Mouse (Mus musculus) thymus, adult 2 months (tissue): ENCODE measurements around the gene Itga1. TPM values are rescaled to one million over a fixed set of nuclear protein-coding genes. Genes with fewer than 3 reads are reported as not detected.

ENCODE experiments used
- DNase-seq: peaks from one replicate; pipeline ENCODE4 v3.0.0; 2021
- H3K27ac ChIP-seq: fragments of 200-500 bp; 2 replicates; pipeline ENCODE4 v1.5.1; 2012; ENCODE audit warnings: low read length, control low read depth; ENCODE audit not compliant: control insufficient read depth, insufficient read depth
- H3K27me3 ChIP-seq: fragments of 200-500 bp; 2 replicates; pipeline ENCODE4 v1.6.1; 2012; ENCODE audit warnings: mild to moderate bottlenecking, low read length, moderate library complexity, mixed read lengths; ENCODE audit not compliant: control insufficient read depth, insufficient read depth
- H3K36me3 ChIP-seq: fragments of 200-500 bp; 2 replicates; pipeline ENCODE4 v1.6.1; 2012; ENCODE audit warnings: mild to moderate bottlenecking, low read length, moderate library complexity; ENCODE audit not compliant: control insufficient read depth, insufficient read depth
- H3K4me1 ChIP-seq: fragments of 200-500 bp; replicated peaks from 2 replicates; pipeline ENCODE4 v1.6.1; 2012; ENCODE audit warnings: low read length; ENCODE audit not compliant: control insufficient read depth, insufficient read depth
- H3K4me3 ChIP-seq: fragments of 200-500 bp; 2 replicates; pipeline ENCODE4 v1.5.1; 2012; ENCODE audit warnings: mild to moderate bottlenecking, low read length, control low read depth, moderate library complexity; ENCODE audit not compliant: control insufficient read depth, insufficient read depth
- CTCF ChIP-seq: fragments of 200-500 bp; IDR thresholded peaks from 2 replicates; pipeline ENCODE4 v1.5.1; 2012; ENCODE audit warnings: mild to moderate bottlenecking, control low read depth, low read length, moderate library complexity, borderline replicate concordance; ENCODE audit not compliant: control insufficient read depth, poor library complexity, insufficient read depth; ENCODE audit errors: extremely low read depth
- POLR2A ChIP-seq: fragments of 200-500 bp; IDR thresholded peaks from 2 replicates; pipeline ENCODE4 v1.6.1; 2012; ENCODE audit warnings: mild to moderate bottlenecking, low read length, control low read depth, moderate library complexity; ENCODE audit not compliant: control insufficient read depth, poor library complexity, insufficient read depth; ENCODE audit errors: extremely low read depth
- WGBS: fragments of 180-500 bp; shearing (Covaris S2); methylation state at CpG from one replicate; pipeline ENCODE4 v1.1.7; 2018; 5-methylcytosine and 5-hydroxymethylcytosine counted together
- polyA plus RNA-seq: library from polyadenylated mRNA; depleted of rRNA; stranded (reverse); fragments of >200 nt; gene quantifications from 2 replicates; pipeline ENCODE4 v1.2.3, GENCODE M21; 2012; rRNA removed

Itga1 gene
- polyA plus RNA-seq, 1 experiment, result 2.0 TPM

DNA sequence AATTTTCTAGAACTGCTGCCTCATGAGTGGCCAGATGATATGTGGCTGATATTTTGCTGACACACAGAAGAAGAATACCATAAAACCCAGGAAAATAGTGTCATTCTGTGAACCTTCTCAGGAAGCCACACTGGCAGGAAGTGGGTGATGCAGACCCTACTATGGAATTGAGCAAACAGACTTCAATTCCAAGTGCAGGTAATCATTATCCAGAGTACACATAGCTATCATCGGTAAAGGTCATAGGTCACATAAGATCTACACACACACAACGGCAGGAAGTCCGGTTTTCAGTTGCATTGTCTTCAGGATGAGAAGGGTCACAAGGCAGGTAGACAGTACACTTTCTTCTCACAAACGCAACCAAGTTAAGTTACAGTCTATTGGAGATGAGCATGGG is 186.8 kb downstream of the Itga1 start:
- Histone ChIP-seq H3K27ac (no peak overlapping the region), H3K4me3 (no peak overlapping the region), H3K27me3 (no peaks in the 10 kb centered on the region), H3K4me1 (no peaks in the 10 kb centered on the region), H3K36me3 (no peaks in the 10 kb centered on the region)
- DNase-seq, result no peak
- no peak for TF ChIP-seq CTCF
- no peak for TF ChIP-seq POLR2A
- 75% methylated on average over 4 of the region's 4 CpGs for WGBS

DNA sequence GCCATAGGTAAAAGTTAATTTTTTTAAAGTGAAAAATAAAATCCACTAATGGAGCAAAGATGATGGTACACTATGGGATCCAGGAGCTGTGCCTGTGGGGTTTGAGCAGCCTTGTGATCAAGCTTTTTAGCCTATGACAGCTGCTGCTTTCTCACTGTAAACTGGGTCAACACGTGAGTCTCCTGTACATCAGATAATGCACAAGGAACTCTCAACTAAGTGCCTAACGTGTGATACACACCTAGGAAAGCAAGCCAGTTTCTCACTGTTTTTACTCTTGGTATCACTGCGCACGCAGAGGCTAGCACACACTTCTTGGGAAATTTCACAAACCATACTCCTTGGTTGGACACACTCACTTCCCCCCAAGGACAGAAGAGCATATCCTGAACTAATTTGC is 187.2 kb downstream of the Itga1 start:
- H3K27me3 ChIP-seq, result no peaks in the 10 kb centered on the region
- no peak overlapping the region for H3K4me3 ChIP-seq
- H3K36me3 ChIP-seq, result no peaks in the 10 kb centered on the region
- TF ChIP-seq POLR2A (no peak), CTCF (no peak)
- H3K4me1 ChIP-seq, result no peaks in the 10 kb centered on the region
- DNase-seq, result no peak
- 54% methylated on average over 4 of the region's 4 CpGs for WGBS
- H3K27ac ChIP-seq, result no peak overlapping the region

DNA sequence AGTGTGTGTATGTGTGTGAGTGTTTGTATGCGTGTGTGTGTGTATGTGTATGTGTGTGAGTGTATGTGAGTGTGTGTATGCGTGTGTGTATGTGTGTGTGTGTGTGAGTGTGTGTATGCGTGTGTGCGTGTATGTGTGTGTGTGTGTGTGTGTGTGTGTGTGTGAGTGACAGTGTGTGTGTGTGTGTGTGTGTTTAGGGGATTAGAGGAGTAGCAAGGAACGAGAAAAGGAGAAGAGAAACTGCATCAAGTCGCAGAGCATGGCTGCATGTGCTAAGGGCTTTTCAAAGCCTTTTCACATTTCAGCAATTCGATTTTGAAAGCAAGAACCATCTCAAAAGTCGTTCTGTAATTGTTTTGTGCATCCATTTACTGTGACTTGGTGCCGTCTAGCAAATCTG is 191.1 kb downstream of the Itga1 start:
- Histone ChIP-seq H3K4me1 (no peaks in the 10 kb centered on the region), H3K27ac (no peak overlapping the region), H3K36me3 (no peaks in the 10 kb centered on the region), H3K4me3 (no peak overlapping the region), H3K27me3 (no peaks in the 10 kb centered on the region)
- TF ChIP-seq CTCF (no peak), POLR2A (no peak)
- no peak for DNase-seq
- WGBS, result 78% methylated on average over 9 of the region's 9 CpGs

DNA sequence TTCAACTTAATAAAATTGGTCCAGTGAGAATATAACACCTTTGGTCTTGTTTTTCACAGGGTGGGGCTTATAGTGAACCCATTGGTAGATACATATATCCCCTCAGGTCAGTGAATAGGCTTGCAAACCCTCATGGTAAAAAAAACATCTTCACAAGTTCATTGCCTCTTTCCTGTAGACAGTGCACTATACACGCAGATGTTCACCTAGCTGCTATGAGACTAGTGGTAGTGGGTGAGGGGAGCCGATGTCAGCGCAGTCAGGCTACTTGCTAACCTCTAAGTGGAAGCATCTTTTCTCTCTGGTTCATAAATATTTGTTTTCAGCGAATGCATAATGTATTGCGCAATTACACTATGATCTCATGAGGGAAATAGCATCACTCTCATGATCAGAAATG is 192.2 kb downstream of the Itga1 start:
- no peaks in the 10 kb centered on the region for H3K4me1 ChIP-seq
- no peak overlapping the region for H3K4me3 ChIP-seq
- DNase-seq, result no peak
- no peaks in the 10 kb centered on the region for H3K36me3 ChIP-seq
- H3K27me3 ChIP-seq, result no peaks in the 10 kb centered on the region
- no peak for TF ChIP-seq CTCF
- TF ChIP-seq POLR2A, result no peak
- H3K27ac ChIP-seq, result no peak overlapping the region
- WGBS, result 96% methylated on average over 5 of the region's 5 CpGs

DNA sequence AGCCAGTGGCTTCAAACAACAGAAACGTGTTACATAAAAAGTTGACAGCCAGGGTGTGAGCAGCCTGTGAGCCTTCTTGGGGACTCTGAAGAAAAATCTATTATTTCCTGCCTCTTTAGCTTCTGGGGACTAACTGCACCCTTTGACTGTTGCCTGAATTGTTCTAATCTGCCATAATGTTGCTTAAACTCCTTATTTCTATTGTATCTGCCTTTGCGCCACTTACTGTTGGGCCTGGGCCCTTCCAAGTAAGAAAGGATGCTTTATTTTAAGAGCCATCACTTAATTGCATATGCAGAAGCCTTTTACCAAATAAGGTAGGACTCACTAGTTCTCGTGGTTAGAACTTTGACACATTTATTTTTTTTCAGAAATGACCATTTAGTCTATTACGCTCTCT is 193.9 kb downstream of the Itga1 start:
- no peak overlapping the region for H3K4me3 ChIP-seq
- DNase-seq, result no peak
- no peaks in the 10 kb centered on the region for H3K4me1 ChIP-seq
- WGBS, result 89% methylated on average over 4 of the region's 4 CpGs
- TF ChIP-seq CTCF (no peak), POLR2A (no peak)
- no peaks in the 10 kb centered on the region for H3K27me3 ChIP-seq
- H3K27ac ChIP-seq, result no peak overlapping the region
- H3K36me3 ChIP-seq, result no peaks in the 10 kb centered on the region

Other genes starting within 250 kb of the Itga1 start
- gene Itga2, start 169.9 kb downstream of the Itga1 start, polyA plus RNA-seq, result 0.13 and 0.28 TPM in 2 replicates
- 21.1 and 23.0 TPM in 2 replicates for gene Pelo, start 11.8 kb downstream of the Itga1 start, polyA plus RNA-seq
- 0.62 and 1.5 TPM in 2 replicates for gene Gm49395, start within 50 bp of the Itga1 start, polyA plus RNA-seq